Mouse (Mus musculus): ENCODE results near the gene Ppp1r27.
"Not testable (repeated sequence)": the region's sequence is repeated elsewhere in the genome, so short reads cannot be mapped to it uniquely, and the experiment has no call there.

Ppp1r27 gene

DNA sequence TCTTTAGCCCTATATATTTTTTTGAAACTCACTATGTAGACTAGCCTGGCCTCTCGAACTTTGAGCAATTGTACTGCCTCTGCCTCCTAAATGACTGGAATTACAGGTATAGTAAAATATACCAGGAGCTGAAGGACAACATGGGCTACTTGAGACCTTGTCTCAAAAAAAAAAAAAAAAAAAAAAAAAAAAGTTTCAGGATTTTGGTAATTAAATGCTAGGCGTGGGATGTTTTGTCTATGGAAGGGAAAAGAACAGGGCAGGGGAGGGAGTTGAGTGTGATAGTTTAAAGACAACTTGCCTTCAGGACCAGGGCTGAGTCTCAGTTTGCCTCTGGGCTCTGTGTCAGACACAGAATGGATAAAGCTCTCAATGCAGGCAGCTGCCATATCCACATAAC, 24.1 kb upstream of the Ppp1r27 start:
- no peak for DNase-seq

GRCm38 (mm10) chr11:120574278-120574600, 23.3 kb upstream of the Ppp1r27 start:
- no peak for DNase-seq

DNA sequence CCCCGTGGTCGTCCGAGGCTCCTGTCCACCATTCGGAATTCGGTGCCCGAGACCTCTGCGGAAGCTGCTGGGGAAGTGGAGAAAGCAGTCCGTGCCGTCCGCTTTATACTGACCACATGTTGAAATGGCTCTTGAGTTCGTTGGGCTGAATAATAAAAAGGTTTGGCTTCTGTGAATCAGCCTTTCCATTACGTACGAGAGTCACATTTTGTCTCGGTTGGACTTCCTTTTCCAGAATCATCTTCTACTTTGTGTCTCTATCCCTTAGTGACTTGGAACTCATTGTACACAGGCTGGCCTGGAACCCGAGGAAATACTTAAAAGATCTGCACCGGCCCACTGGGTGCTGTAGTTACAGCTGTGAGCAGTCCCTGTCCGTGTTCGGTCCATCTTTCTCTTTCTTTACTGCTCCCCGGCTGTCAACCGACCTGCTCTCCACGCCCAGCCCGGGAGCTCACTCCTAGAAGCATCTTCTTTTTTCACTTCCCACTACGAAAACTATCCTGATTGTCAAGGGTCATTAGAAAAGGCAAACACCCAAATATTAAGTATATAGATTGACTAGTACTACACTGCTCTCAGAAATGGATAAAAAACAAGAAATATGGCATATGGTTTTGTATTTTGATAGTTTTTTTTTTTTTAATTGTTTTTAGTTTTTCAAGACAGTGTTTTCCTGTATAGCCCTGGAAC, 22.8 kb upstream of the Ppp1r27 start:
- no peak for DNase-seq

- peak; percentile 99 for DNase-seq
These were observed 22.0 kb upstream of the Ppp1r27 start, which contains the start of gene P4hb for GRCm38 (mm10) chr11:120572752-120573584. TSS of gene P4hb (minus strand) at chr11:120573253.

DNA sequence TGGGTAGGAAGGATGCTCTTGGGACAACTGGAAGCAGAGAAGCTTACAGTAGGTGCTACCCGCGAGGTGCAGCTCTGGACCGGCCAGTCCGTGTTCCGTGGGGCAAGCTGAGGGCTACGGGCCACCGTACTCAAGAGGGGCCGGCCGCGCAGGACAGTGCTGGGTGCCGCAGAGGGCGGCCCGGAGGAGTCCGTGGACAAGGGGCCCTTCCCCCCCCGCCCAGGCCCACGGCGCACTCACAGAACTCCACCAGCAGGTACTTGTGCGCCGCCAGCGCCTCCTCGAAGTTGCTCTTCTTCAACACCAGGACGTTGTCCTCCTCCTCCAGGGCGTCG, 21.5 kb upstream of the Ppp1r27 start:
- DNase-seq = peak; percentile 39

DNA sequence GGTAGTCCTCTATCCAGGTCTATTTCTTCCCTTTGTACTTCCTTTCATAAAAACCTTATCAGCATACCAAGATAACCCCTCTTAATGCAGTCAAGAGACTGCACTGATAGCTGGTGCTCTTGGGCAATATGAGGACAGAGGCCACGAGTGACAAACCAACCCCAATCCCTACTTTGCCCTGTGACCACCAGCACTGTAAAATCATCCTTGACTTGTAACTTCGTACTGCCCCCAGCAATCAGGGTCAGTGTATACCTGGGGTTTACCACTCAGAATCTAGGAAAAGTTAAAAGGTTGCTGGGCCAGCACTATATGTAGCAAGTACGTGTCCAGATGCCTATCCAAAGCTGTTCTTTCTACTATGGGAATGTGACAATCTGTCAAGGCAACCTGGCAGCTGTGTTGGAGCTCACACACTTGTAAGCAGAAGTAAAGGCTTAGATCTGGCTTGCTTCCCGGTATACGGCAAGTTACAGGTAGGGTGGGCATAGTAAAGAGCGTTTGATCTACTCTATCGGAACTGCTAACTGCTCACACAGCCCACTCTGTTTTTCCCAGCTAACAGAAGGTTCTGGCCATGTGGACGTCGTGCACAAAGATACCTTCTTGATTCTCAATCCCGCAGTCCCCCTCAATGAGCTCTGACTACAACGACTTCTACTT, 21.0 kb upstream of the Ppp1r27 start:
- DNase-seq = no peak

GRCm38 (mm10) chr11:120571122-120571521, 20.2 kb upstream of the Ppp1r27 start:
- DNase-seq = no peak

DNA sequence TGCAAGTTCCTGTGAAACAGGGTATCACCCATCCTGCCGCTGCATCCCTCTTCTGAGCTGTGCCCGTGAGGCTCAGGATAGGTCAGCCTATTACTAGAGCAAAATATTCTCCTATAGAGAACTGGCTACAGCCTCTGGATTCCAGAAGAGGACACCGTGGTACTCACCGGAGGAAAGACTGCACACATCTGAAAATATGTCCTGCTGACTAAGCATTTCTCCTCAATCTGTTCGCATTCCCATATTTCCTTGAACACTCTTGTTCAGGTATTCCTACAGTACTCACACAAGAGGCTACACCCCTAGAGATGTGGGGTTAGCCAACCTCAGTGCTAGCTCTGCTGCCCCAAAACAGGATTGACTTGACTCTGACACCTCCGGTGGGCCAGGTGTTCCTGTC, 17.4 kb upstream of the Ppp1r27 start:
- DNase-seq = no peak

GRCm38 (mm10) chr11:120565114-120565513, 14.2 kb upstream of the Ppp1r27 start:
- DNase-seq = no peak

DNA sequence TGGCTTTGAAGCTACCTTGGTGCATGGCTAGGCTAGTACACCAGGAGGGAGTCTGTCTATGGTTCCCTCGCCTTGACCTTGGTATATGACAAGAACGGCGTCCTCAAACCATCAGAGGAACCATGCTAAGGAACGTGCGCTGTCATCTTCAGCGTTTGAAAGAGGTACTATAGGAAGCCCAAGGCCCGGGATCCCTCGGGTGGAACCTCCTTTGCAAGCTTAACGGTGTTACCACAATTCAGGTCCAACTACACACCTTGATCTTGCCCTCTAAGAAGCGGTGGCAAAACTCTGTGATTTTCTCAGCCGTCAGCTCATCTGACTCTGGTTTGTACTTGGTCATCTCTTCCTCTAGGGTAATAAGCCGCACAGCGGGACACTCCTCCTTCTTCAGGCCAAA, 12.0 kb upstream of the Ppp1r27 start:
- no peak for DNase-seq

DNA sequence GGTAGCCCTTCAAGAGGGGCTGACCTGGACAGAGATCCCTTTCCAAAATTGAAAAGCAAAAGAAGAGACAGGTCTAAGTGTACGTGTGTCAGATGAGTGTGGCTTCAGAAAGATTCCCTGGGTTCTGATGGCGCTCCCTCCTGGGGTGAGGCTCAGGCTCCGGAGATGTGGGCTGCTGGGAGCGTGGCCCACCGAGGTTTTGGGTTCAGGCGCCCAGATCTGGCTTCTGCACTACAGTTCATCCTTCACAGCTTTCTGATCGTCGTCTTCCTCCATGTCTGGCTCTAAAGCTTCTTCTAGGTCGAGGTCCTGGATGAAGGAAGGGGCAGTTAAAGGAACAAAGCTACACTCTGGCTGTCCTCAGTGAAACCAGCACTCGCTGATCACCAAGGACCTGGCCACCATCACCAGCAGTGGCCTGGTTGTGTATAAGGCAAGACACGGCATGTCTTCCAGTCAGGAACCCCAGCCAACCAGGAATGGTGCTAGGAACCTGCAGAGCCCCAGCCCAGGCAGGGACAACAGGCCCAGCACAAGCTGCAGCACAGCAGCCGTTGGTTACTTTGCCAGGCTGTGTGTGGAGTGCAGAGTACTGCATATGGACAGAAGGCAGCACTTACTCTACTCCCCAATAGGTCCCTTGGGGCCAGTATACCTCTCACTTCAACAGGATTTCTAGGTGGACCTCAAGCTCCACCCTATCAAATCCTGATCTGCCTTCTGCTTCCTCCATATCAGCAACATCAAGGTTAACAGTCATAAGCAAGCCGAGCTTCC, 10.2 kb upstream of the Ppp1r27 start:
- DNase-seq = no peak

DNA sequence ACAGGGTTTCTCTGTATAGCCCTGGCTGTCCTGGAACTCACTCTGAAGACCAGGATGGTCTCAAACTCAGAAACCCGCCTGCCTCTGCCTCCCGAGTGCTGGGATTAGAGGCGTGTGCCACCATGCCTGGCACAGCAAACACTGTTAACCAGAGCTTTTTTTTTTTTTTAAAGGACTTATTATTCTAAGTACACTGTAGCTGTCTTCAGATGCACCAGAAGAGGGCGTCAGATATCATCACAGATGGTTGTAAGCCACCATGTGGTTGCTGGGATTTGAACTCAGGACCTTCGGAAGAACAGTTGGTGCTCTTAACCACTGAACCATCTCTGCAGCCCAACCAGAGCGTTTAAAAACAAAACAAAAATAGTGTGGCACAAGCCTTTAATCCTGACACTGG, 7.9 kb upstream of the Ppp1r27 start:
- not testable (repeated sequence) for DNase-seq

- DNase-seq = no peak
These were observed 4.3 kb upstream of the Ppp1r27 start for GRCm38 (mm10) chr11:120555260-120555659.

DNA sequence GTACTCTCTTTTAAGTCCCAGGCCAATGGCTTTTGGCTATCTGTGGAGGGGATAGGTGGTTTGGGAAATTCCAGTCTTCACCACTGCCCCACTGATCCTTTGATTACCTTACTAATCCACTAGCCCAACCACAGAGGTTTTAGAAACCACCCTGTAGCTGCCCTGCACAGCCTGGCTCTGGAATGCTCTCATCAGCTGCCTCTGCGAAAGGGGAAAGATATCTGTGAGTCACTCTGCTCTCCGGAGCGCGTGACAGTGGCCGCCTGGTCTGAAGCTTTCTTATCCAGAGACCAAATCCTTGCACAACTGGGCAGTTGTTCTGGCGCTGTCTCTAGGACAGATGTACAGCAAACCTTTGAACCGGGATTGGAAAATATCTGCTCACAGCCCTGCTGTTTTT, 3.9 kb upstream of the Ppp1r27 start:
- no peak for DNase-seq

- DNase-seq = no peak
These were observed 1.8 kb upstream of the Ppp1r27 start for GRCm38 (mm10) chr11:120552736-120553135.

GRCm38 (mm10) chr11:120549986-120550809, 734 bp downstream of the Ppp1r27 start:
- no peak for DNase-seq

GRCm38 (mm10) chr11:120549168-120549945, 1.6 kb downstream of the Ppp1r27 start, which contains the start of gene Mcrip1:
TSS of gene Mcrip1 (minus strand) at chr11:120549727.
- DNase-seq = peak; percentile 91

DNA sequence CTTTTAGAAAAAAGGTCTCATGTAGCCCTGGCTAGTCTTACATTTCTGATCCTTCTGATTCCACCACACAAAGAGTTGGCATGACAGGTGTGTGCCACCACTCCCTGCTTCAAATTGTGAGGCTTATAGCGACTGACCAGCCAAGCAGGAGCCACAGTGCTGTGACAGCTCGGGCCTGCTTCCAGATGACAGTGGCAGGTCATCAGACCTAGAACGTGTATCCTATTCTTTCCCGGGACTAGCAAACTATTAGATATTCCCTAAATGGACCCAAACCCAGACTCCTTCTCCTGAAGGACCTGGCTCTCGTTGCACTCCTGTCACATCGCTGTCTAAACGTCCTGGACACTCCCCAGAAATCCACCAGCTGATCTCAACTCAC, 2.2 kb downstream of the Ppp1r27 start:
- DNase-seq = no peak

DNA sequence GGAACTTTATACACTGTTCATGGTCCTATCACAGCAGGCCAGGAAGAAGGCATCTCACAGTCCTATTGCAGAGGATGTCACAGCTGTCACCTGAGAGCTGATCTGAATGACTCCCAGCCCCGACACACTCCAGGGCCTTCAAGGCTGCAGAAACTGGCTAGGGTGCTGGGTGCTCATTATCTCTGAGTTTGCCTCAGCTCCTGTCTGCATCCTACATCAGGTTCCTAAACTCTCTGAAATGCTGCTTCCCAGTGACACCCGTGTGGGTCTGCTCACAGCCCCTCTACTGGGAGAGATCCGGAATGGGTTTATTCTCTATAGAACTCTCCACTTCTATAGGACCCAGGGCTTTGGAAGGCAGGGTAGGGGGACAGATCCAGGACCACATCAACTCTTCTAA, 2.7 kb downstream of the Ppp1r27 start:
- DNase-seq = no peak

DNA sequence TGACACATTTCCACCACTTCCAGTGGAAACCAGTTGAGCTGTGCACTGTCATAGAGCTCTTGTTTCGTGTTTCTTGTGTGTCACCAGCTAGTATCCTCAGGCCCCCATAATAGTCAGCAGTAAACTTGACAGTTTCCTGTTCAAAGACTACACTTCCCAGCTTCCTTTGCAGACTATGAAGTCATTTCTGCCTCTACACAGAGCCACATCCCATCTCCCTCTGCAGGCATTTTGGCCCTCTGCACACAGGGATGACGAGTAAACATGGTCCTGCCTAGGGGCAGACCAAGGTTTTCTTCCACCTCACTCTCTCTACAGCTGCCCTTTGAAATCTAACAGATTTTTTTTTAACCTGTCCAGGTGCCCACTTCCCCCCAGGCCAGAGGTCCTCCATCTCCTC, 3.5 kb downstream of the Ppp1r27 start:
- DNase-seq = no peak

GRCm38 (mm10) chr11:120545964-120546363, 5.0 kb downstream of the Ppp1r27 start:
- DNase-seq = no peak

DNA sequence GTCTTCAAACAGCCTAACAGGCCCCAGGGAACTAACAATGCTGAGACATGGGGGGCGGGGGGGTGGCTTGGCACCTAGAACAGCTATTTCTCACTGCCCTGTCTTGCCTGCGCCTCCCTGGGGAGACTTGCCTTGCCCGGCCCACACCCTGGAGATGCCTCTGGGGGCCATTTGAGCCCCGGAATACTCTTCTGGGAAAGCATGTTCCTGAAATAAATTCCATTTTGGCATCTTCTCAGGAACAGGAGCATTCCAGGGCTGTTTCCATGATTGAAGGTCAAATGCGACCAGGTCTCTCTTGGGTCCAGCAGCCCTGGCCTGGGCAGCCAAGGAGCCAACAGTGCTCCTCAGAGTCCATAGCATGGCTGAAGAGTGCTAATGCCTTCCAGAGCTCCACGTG, 8.6 kb downstream of the Ppp1r27 start:
- DNase-seq = no peak

All from cerebellum, adult 8-10 months (tissue).